Mouse (Mus musculus): ENCODE results near the gene Rangrf.
"Not testable (repeated sequence)": the region's sequence is repeated elsewhere in the genome, so short reads cannot be mapped to it uniquely, and the experiment has no call there.

The Rangrf gene

DNA sequence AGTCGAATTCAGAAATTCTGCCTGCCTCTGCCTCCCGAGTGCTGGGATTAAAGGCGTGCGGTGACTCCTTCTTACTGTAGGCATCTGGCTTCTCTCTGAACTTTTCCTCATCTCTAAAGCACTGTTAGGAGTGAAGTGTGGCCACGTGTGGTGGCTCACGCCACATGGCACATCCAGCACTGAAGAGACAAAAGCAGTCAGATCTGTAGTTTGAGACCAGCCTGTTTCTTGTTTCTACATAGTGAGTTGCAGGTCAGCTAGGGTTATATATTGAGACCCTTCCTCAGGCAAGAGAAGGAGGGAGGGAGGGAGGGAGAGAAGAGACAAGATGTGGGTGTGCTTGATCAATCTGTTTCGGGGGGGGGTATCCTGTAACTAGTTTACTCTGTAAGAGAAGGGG, at the start of gene Rangrf:
TSS of gene Rangrf (minus strand) at position 101 of the 400 bp plus-strand sequence.
- DNase-seq, result no peak

DNA sequence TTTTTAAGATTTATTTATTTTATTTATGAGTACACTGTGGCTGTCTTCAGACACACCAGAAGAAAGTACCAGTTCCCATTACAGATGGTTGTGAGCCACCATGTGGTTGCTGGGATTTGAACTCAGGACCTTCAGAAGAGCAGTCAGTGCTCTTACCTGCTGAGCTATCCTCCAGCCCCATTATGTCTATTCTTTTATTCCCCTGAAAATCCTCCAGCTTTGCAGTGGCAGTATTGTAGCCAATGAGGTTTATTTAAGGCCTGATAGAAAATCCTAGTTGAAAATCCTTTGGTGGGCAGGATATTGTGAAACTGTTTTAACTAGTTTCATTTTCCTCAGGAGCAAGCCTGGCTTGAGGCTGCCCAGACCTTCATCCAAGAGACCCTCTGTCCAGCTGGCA, 45.7 kb upstream of the Rangrf start:
- DNase-seq, result no peak

DNA sequence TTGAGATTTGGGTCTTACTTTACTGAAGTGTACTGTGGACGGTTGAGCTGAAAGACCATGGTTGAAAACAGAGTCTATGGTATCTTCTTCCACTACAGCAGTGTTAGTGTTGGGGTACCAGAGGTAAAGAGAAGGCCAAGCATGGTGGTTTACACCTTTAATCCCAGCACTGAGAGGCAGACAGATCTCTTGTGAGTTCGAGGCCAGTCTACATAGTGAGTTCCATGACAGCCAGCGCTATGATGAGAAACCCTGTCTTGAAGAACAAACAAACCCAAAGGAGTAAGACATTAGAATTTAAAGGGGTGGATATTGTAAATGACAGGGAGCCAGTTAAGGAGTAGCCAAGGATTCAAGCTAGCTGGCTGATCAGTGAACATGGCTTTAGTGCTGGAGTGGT, 41.8 kb upstream of the Rangrf start:
- no peak for DNase-seq

DNA sequence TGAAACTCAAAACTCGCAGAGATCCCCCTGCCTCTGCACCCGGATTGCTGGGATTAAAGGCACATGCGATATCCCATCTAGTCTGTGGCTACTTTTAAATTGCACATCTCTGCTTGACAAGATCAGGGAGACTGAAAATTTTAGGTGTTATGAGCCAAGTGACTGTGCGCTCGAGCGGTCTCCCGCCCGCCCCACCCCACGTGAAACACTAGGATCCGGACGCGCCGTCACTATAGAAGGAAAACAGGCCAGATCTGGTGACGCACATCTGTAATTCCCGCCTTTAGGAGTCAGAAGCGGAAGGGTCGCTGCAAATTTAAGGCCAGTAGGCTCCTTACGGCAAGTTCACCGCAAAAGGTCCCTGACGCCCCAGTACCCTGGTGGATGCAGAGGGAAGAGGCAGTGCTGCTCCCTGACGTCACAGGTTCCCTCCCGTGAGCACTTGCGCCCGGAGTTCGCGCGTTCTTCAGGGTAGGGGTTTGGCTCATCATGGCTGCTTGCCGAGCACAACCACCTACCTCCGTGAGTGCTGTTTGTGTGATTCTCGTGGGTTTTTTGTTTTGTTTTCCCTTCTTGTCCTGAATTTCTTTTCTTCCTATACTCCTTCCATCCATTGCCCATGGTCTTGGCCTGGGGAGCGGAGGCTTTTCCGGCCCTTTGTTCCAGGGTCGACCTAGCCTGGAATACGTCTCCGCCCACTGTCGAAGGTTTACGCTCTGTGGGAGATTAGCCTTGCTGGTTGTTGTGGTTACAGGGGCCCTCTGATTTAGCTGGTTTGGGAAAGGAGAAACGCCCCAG, 40.9 kb upstream of the Rangrf start, which contains the start of gene Ctc1:
TSS of gene Ctc1 (plus strand) at position 268 of the 798 bp plus-strand sequence.
- peak; percentile 88 for DNase-seq

DNA sequence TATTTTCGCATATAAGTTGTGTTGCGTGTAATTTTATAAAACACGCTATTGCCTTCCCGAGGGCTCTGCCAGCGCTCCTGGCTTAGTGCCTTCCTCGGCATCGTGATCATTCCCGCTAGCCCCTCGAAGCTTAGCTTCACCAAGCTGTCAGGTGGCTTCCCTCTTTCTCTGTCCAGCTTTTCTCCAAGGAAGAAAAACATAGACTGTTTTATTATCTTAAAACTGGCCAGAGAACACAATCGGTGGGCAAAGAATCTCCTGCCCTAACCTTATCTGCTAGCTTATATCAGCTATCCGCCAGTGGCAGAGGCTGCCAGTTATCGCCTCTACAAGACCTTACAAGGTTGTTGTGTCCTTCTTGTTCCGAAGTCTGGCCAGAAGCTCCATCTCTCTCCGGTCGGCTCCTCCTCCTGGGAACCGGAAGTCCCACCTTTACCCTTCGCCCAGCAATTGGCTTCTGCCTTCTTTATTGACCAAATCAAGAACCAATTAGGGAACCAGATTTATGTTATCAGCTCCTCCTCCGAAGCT, 37.2 kb upstream of the Rangrf start:
- peak; percentile 84 for DNase-seq

DNA sequence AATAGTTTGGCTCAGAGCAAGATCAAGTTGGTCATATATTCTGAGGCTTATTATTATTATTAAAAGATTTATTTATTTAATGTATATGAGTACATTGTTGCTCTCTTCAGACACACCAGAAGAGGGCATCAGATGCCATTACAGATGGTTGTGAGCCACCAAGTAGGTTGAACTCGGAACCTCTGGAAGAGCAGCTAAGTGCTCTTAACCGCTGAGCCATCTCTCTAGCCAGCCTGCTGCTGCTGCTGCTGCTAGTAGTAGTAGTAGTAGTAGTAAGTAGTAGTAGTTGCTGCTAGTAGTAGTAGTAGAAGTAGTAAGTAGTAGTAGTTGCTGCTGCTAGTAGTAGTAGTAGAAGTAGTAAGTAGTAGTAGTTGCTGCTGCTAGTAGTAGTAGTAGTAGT, 36.5 kb upstream of the Rangrf start:
- DNase-seq, result not testable (repeated sequence)

DNA sequence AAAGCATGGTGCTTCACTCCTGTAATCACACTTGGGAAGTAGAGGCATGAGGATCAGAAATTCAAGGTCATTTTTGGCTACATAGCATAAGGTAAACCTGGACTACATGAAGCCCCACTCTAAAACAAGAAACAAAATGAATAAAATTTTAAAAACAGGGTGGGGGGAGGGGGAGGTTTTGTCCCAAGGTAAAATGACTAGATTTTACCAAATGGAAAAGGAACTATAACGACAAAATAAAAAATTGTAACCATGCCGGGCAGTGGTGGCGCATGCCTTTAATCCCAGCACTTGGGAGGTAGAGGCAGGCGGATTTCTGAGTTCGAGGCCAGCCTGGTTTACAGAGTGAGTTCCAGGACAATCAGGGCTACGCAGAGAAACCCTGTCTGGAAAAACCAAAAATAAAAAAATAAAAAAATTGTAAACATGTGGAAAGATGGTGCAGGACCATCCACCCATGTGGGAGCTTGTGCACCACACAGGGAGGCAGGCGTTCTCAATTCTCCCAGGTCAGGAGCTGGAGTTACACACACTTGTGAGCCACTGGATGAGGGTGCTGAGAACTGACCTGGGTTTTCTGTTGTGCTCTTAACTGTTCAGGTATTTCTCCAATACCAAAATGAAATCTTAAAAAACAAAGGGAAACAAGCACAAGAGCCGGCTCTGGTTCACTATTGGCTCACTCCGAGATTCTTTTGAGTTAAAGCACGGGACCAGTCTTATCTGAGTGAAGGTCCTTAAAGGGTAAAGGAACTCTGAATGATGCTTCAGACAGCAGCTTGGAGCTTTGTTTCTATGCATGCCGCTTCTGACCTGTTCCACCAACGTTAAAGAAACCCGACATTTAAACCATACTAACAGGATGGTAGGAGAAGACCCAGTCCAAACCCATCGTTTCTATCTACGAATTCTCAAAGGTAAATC, 35.7 kb upstream of the Rangrf start:
- DNase-seq, result no peak

DNA sequence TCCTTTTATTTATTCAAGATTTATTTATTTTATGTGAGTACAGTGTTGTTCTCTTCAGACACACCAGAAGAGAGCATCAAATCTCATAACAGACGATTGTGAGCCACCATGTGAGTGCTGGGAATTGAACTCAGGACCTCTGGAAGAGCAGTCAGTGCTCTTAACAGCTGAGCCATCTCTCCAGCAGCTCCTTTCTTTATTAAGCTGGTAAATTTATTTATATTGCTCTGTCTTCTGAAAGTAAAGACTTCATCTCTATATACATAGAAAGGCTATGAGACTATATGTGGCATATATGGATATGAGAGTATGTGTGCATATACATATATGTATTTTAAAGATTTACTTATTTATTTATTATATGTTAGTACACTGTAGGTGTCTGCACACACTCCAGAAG, 34.5 kb upstream of the Rangrf start:
- DNase-seq, result no peak

DNA sequence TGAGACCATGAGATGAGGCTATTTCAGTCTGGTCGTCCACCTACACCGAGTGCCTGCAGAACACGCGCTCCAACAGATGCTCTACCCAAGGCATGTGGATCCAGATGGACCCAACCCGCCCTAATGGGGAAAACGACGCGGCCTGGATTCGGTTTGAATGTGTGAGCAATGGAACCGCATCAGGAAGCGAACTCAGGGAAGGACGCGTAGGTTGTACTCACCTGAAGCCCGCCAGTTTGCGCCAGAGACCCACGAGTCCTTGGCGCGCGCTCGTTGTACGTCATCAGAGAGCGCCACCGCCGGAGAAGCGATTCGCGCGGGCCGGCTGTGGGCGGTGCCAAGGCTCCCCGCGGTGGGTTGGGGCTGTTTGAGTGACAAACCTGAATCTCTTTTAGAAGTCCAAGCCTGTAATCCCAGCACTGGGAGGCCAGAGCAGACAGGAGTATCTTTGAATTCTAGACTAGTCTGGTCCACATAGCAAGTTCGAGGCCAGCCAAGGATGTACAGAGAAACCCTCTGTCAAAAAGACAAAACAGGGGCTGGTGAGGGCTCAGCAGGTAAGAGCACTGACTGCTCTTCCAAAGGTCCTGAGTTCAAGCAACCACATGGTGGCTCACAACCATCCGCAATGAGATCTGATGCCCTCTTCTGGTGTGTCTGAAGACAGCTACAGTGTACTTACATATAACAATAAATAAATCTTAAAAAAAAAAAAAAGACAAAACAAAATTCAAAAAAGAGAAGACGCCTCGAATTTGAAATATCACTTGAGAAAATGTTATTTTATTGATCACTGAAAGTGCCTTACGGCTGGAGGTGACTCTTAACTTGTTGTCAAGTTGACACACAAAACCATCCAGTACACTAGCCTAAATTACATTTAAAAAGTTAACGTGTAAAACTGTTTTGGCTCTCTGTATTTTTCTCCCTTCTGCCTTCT, 33.5 kb upstream of the Rangrf start, which contains the start of gene Pfas:
TSS of gene Pfas (minus strand) at position 279 of the 940 bp plus-strand sequence.
- DNase-seq, result peak; percentile 94

DNA sequence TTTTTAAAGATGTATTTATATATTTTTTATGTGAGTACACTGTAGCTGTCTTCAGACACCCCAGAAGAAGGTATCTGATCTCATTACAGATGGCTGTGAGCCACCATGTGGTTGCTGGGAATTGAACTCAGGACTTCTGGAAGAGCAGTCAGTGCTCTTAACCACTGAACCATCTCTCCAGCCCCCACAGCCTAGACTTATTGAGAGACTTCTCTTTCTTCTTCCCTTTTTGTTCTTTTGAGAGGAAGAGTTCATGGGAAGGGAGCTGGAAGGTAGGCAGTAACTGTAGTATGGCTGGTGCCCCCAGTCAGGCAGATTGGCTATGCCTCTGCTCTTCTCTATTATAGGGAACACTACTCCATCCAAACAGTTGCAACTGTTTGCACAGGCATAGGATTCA, 31.6 kb upstream of the Rangrf start:
- not testable (repeated sequence) for DNase-seq

DNA sequence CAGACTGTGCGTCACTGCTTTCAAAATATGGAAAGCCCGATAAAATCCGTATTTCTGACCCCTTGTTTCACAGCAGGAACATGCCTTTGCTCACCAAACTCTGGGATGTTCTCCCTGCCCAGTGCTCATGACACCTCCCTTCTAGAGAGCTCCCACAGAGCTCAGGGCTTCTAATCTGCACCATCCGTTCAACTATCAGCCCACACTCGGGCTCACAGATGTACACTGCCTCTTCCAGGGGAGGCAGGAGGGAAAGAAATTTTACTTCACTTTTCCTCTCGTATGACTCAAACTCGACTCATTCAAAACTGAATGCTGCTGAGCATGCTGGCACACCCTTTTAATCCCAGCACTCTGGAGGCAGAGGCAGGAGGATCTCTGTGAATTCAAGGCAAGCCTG, 30.2 kb upstream of the Rangrf start:
- DNase-seq, result no peak

DNA sequence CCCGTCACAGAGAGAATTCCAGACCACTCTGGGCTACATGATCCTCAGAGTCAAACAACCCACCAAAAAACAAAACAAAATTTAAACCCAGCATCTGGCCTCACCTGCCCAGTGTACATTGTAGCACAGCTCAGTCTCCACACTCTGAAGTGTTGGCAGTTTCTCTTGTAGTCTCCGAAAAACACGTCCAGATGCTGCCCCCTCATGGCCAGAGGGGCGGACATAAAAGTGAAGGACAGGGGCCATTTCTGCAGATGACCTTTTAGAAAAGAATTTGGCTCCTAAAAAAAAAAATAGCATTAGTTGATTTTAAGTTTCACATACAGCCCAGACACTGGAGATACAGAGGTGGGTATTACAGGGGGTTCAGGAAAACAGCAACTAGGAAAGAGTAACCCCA, 28.6 kb upstream of the Rangrf start:
- no peak for DNase-seq

DNA sequence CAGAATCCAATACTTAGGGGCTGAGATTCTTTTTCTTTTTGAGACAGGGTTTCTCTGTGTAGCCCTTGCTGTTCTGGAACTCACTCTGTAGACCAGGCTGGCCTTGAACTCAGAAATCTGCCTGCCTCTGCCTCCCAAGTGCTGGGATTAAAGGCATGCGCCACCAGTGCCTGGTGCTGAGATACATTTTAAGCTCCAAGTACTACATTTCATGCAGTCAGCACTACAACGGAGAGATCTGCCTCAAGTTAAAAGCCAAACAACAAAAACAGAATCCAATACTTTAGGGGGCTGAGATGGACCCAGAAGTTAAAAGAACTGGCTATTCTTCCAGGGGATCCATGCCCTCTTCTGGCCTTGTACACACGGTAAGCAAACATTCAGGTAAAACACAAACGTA, 27.8 kb upstream of the Rangrf start:
- DNase-seq, result not testable (repeated sequence)

DNA sequence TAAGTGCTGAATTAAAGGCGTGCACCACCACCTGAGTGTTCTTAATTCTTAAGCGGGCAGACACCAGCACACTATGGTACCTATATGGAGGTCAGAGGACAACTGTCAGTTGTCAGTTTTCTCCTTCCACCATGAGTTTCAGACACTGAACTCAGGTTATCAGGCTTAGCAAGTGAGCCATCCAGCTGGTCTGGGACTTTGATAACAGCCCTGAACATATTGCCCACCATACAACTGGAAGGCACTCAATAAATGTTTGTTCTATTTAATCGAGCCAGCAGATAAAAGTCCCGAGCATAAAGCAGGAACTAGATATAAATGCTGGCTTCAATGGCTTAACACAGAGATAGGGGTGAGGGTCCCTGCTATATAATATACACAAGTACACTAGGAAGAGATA, 22.1 kb upstream of the Rangrf start:
- no peak for DNase-seq

DNA sequence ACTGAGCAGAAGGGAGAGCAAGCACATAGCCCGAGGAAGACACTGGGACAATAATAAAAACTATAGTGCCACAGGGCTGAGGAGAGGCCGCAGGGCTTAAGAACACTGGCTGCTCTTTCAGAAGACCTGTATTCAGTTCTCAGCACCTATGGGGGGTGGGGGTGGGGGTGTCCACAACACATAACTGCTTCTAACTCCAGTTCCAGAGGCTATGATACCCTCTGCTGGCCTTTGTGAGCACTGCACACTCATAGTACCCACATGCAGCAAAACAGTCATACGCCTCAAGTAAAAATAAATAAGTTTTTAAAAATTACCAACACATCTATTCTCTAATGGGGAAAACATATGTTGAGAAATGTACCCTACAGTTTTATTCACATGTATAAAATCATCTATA, 19.4 kb upstream of the Rangrf start:
- no peak for DNase-seq

DNA sequence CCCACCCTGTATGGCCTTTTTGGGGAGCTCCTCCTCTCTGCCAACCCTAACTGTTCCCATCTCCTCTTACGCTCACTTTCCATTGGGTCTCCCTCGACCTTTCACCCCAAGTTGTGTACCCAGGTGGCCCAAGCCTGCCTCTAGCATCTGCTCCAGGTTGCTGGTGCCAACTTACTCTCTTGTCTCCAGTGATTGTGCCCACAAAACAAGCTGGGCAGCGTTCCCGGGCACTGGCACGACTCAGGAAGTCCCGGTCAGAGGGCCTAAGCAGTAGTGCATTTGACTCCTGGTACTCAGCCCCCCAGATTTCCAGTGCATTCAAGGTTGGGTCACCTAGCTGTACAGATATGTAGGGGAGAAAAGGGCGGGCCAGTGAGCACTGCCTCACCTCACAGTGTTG, 18.1 kb upstream of the Rangrf start:
- DNase-seq, result no peak

DNA sequence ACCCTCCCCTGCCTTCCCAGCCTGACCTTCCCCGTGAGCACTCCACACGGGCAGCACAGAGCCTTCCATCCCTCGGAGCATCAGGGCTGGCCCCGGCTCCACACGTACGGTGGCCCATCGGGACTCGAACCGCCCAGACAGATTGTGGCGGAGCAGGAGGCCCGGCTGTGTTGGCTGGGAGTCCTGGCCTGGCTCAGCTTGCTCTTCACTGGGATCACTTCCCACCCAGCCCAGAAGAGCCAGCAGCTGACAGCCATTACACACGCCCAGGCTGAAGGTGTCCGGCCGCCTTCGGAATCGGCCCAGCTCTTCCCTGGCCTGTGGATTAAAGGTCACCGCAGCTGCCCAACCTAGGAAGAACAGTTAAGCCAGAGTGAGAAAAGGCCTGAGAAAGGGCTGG, 13.4 kb upstream of the Rangrf start:
- no peak for DNase-seq

DNA sequence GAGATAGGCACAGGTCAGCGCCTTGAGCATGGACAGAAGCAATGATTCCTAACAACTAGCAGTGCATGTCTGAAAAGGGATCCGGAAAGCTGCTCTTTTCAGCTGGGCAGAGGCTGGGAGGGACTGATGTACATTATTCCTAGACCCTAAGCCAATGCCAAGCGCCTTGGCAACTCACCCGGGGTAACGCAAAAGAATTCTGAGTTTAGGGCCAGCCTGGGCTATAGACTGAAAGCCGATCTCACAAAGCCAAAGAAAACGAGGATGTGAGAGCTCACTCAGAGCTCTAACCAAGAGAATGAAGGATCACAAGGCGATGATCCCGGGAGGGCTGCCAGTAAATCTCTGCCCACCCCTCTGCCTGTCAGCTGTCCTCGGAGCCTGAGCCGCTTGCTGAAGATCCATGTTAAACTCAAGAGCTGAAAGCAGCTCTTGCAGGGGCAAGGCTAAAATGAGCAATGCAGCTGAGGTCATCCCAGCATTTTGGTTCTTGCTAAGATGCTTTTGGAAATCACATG, 12.4 kb upstream of the Rangrf start:
- no peak for DNase-seq

DNA sequence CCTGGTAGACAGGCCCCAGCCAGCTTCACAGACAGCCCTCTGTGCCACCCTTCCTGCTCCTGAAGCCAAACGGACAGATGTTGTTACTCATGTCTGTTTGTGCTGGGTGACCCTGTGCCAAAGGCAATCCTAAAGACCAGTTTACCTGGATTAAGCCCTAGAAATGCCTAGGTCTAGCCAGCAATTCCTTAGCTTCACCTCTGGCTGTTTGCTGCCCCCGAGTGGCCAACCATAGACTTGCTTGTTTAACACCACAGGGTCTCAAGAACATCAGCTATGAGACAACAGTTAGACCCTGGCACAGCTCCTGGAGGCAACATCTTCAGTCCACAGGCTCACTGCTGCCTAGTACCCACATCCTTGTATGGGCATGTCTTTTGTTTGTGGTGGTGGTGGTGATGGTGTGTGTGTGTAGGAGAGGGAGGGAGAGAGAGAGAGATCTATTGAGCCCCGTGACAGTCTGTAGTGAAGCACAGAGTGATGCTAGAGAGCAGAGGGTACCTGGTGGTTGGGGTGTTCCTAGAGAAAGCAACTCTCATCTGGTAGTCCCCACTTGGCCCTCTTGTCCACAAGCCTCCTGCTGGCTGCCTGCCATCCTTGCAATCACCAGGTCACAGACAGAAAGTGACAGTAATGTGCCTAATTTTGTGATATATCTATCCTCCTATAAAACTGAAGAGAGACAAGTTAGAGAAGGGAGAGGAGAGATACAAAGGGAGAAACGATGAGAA, 7.8 kb upstream of the Rangrf start:
- peak; percentile 79 for DNase-seq

DNA sequence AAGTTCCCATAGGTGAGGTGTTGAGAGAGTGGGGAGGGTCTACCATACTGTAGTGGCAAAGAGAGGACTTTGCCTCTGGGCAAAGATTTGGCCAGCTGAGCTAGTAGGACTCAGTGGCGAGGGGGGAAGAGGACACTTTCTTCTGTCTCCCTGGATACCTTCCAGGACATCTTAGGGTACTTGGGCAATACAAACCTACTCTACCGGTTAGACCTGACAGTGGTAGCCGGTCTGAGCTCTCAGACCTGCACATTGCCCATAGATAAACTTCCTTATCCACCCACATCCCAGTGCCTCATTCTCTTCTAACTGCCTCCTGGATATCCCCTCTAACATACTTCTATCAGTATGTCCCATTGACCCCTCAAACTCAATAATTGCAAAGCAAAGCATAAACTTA, 5.9 kb upstream of the Rangrf start:
- no peak for DNase-seq

DNA sequence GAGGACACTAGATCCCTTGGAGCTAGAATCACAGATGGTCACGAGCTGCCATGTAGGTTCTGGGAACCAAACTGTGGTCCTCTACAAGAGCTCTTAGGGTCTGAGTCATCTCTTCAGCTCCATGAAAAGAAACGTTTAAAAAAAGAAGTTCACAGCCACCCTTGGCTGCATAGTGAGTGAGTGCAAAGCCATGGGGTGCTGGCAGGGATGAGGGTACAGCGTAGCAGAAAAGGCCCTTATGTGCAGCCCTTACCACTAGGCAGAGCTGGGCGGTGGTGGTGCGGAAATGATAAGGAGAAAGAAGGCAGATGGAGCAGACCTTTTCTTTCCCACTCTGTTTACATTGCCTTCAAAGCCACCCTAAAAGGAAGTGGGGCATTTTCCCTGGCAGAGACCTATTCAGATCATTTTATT, 4.3 kb upstream of the Rangrf start:
- DNase-seq, result no peak
